Mouse (Mus musculus) midbrain, embryonic 16.5 days (tissue): ENCODE measurements around the gene Bad. TPM values are rescaled to one million over a fixed set of nuclear protein-coding genes. Genes with fewer than 3 reads are reported as not detected.

Source experiments
- ATAC-seq: fragments of 200-750 bp; cut with Nextera tagmentation; 2 replicates; pipeline ENCODE4 v1.8.0; 2017; ENCODE audit warnings: moderate TSS enrichment
- H3K27ac ChIP-seq: fragments of 300-500 bp; sonication (generic); 2 replicates; pipeline ENCODE4 v1.5.1; 2014; ENCODE audit warnings: mild to moderate bottlenecking, low read length, mixed read lengths
- H3K27me3 ChIP-seq: fragments of 300-500 bp; sonication (generic); 2 replicates; pipeline ENCODE4 v1.6.1; 2014; ENCODE audit warnings: low read depth, low read length, mixed read lengths; ENCODE audit not compliant: control insufficient read depth, insufficient read depth
- H3K36me3 ChIP-seq: fragments of 300-500 bp; sonication (generic); 2 replicates; pipeline ENCODE4 v1.6.1; 2014; ENCODE audit warnings: mild to moderate bottlenecking, low read length, moderate library complexity, mixed read lengths; ENCODE audit not compliant: control insufficient read depth, insufficient read depth
- H3K4me1 ChIP-seq: fragments of 300-500 bp; sonication (generic); 2 replicates; pipeline ENCODE4 v1.6.1; 2014; ENCODE audit warnings: mild to moderate bottlenecking, low read length, mixed read lengths; ENCODE audit not compliant: control insufficient read depth, insufficient read depth
- H3K4me2 ChIP-seq: fragments of 300-500 bp; sonication (generic); 2 replicates; pipeline ENCODE4 v1.6.1; 2014; ENCODE audit warnings: mild to moderate bottlenecking, low read length, mixed read lengths
- H3K4me3 ChIP-seq: fragments of 300-500 bp; sonication (generic); 2 replicates; pipeline ENCODE4 v1.5.1; 2014; ENCODE audit warnings: low read depth, mild to moderate bottlenecking, low read length, moderate library complexity, mixed read lengths
- H3K9ac ChIP-seq: fragments of 300-500 bp; sonication (generic); 2 replicates; pipeline ENCODE4 v1.6.1; 2014; ENCODE audit warnings: low read depth, low read length, mixed read lengths
- H3K9me3 ChIP-seq: fragments of 300-500 bp; sonication (generic); replicated peaks from 2 replicates; pipeline ENCODE4 v1.6.1; 2014; ENCODE audit warnings: mild to moderate bottlenecking, low read length, mixed read lengths; ENCODE audit not compliant: control insufficient read depth, poor library complexity, severe bottlenecking
- WGBS: fragments of 180-500 bp; shearing (Covaris S2); extraction: QIAGEN DNeasy Blood & Tissue Kit; methylation state at CpG from one replicate; pipeline ENCODE4 v1.1.7; 2014; 5-methylcytosine and 5-hydroxymethylcytosine counted together
- polyA plus RNA-seq: library from polyadenylated mRNA; unstranded; fragments of >200 nt; fragmentation: Nextera tagmentation; extraction: Ambion mirVana; gene quantifications from 2 replicates; pipeline ENCODE4 v1.2.1, GENCODE M21; 2015

Gene Bad
- polyA plus RNA-seq, 1 experiment from 2014 or later: 92.5 TPM

DNA sequence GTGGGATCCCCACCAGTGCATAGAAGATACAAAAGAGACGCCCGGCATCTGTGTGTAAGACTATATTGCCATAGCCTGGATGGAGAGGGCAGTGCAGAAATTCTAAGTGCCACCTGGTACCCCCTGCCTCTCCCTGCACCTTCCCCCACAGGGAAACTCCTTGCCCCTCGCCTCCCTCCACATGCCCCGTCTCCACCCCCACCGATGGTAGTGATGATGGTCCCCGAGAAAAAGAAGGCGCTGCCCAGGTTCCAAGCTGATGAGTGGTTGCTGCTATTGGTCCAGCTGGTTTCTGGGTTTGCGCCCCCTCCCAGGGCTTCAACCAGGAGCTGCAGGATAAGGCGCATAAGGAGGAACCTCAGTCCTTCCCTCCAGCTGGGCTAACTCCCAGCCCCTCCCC is 13.6 kb upstream of the Bad start:
- 14% methylated on average over 9 of the region's 9 CpGs for WGBS
- no peak for ATAC-seq
- Histone ChIP-seq H3K27ac (no peak overlapping the region), H3K4me3 (no peak overlapping the region), H3K9ac (no peak overlapping the region), H3K27me3 (peaks cover 77% of the 10 kb centered on the region), H3K4me2 (no peak overlapping the region), H3K9me3 (no peaks in the 10 kb centered on the region), H3K4me1 (no peaks in the 10 kb centered on the region), H3K36me3 (no peaks in the 10 kb centered on the region)

- ATAC-seq: no peak
- peaks cover 10% of the 10 kb centered on the region for H3K4me1 ChIP-seq
- no peak overlapping the region for H3K4me2 ChIP-seq
- H3K4me3 ChIP-seq: no peak overlapping the region
- no peak overlapping the region for H3K27ac ChIP-seq
- 4% methylated on average over 2 of the region's 2 CpGs for WGBS
- no peak overlapping the region for H3K9ac ChIP-seq
- H3K9me3 ChIP-seq: no peaks in the 10 kb centered on the region
- peaks cover 72% of the 10 kb centered on the region for H3K27me3 ChIP-seq
- H3K36me3 ChIP-seq: no peaks in the 10 kb centered on the region
Observed at GRCm38 (mm10) chr19:6931002-6931401, 10.7 kb upstream of the Bad start.

DNA sequence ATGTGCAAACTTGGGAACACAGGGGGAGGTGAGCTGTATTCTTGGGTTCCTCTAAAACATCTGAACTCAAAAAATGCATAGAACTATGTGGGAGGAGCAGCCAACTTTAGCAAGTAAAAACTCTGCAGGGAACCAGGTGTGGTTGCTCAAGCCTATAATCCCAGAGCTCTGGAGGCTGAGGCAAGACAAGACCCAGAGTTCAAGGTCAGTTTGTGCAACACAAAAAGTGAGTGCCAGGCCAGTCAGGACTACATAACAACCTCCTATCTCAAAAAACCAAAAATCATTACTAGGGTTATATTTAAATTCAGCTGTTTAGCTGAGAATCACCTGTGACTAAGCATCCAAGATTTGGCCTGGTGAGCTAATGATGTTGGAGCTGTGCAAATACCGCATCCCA is 9.6 kb upstream of the Bad start:
- H3K36me3 ChIP-seq: no peaks in the 10 kb centered on the region
- peaks cover 10% of the 10 kb centered on the region for H3K4me1 ChIP-seq
- H3K27me3 ChIP-seq: peaks cover 65% of the 10 kb centered on the region
- no peak overlapping the region for H3K9ac ChIP-seq
- no peak overlapping the region for H3K4me3 ChIP-seq
- H3K4me2 ChIP-seq: no peak overlapping the region
- H3K9me3 ChIP-seq: no peaks in the 10 kb centered on the region
- H3K27ac ChIP-seq: no peak overlapping the region
- no peak for ATAC-seq
- 29% methylated on average over 1 of the region's 1 CpGs for WGBS

- WGBS: 18% methylated on average over 4 of the region's 4 CpGs
- no peak overlapping the region for H3K27ac ChIP-seq
- H3K9ac ChIP-seq: peak overlapping the region; percentile 79
- ATAC-seq: no peak
- no peaks in the 10 kb centered on the region for H3K9me3 ChIP-seq
- peak overlapping the region; percentile 83 for H3K4me2 ChIP-seq
- no peaks in the 10 kb centered on the region for H3K36me3 ChIP-seq
- H3K27me3 ChIP-seq: peaks cover 56% of the 10 kb centered on the region
- H3K4me3 ChIP-seq: peak overlapping the region; percentile 48
- peaks cover 10% of the 10 kb centered on the region for H3K4me1 ChIP-seq
Observed at GRCm38 (mm10) chr19:6933102-6933435, 8.6 kb upstream of the Bad start.

DNA sequence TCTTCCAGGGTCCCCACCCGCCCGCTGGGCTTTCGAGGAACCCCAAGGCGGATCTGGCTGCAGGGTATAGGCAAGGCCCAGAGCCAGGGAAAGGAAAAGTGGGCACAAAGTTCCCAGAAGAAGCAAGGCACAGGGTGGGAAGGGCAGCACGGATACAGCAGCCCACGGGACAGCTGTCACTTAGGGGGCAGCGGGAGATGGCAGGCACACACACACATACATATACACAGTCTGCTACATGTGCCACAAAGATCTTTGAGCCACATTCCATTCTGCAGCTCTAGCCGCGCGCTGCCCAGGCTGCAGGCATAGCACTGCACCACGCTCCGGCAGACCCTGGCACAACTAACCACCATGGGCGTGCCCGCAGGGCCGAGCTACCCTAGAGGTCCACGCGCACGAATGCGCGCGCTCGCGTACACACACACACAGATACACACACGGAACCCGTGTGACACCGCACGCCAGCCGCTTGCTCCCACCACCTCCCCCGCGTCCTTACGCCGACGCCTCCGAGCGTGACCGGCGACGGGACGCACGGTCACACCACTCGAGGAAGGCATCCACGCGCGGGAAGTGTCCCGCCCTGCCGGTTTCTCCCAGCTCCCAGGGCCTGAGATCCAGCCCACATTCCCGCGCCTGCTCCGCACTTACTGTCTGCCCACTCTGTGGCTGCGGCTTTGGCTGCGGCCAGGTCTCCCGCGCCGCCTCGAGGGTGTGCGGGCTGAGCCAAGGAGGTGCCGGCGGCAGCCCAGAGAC is 8.0 kb upstream of the Bad start:
- 3% methylated on average over 58 of the region's 58 CpGs for WGBS
- Histone ChIP-seq H3K4me3 (peak overlapping the region; percentile 48), H3K4me2 (peak overlapping the region; percentile 83), H3K4me1 (peaks cover 12% of the 10 kb centered on the region), H3K36me3 (no peaks in the 10 kb centered on the region), H3K9ac (peak overlapping the region; percentile 79), H3K27me3 (peaks cover 54% of the 10 kb centered on the region), H3K9me3 (no peaks in the 10 kb centered on the region), H3K27ac (no peak overlapping the region)
- peak; percentile 69 for ATAC-seq

GRCm38 (mm10) chr19:6934195-6934977 is 7.3 kb upstream of the Bad start, which contains the start of gene Kcnk4:
Gene Kcnk4 (minus strand): TSS chr19:6934515.
- Histone ChIP-seq H3K9ac (peak within 1 kb of the TSS; percentile 79), H3K27ac (no peak within 1 kb of the TSS), H3K9me3 (no peaks in the 10 kb centered on the region), H3K4me1 (peaks cover 20% of the 10 kb centered on the region), H3K4me3 (peak within 1 kb of the TSS; percentile 48), H3K4me2 (peak within 1 kb of the TSS; percentile 83), H3K36me3 (no peaks in the 10 kb centered on the region), H3K27me3 (peaks cover 49% of the 10 kb centered on the region)
- peak; percentile 13 for ATAC-seq
- 7% methylated on average over 23 of the region's 23 CpGs for WGBS

- 23% methylated on average over 3 of the region's 3 CpGs for WGBS
- peaks cover 40% of the 10 kb centered on the region for H3K27me3 ChIP-seq
Observed at GRCm38 (mm10) chr19:6936299-6936698, 5.4 kb upstream of the Bad start.

GRCm38 (mm10) chr19:6937541-6938465 is 3.9 kb upstream of the Bad start:
- Histone ChIP-seq H3K4me2 (no peak overlapping the region), H3K9me3 (no peaks in the 10 kb centered on the region), H3K27me3 (peaks cover 25% of the 10 kb centered on the region), H3K4me1 (peaks cover 36% of the 10 kb centered on the region), H3K27ac (no peak overlapping the region), H3K4me3 (no peak overlapping the region), H3K36me3 (no peaks in the 10 kb centered on the region), H3K9ac (no peak overlapping the region)
- ATAC-seq: no peak
- 79% methylated on average over 16 of the region's 16 CpGs for WGBS

More at GRCm38 (mm10) chr19:6936299-6936698, 5.4 kb upstream of the Bad start:
- H3K4me3 ChIP-seq: no peak overlapping the region
- no peak overlapping the region for H3K27ac ChIP-seq
- H3K4me2 ChIP-seq: no peak overlapping the region
- H3K4me1 ChIP-seq: peaks cover 34% of the 10 kb centered on the region
- H3K36me3 ChIP-seq: no peaks in the 10 kb centered on the region
- no peak overlapping the region for H3K9ac ChIP-seq
- H3K9me3 ChIP-seq: no peaks in the 10 kb centered on the region
- no peak for ATAC-seq
